Comparison of ENCODE assay signal across 8 mouse cellular contexts in genomic region chr9:119322289-119323259, GRCm38 (mm10). TPM values are rescaled to one million over a fixed set of nuclear protein-coding genes. Genes with fewer than 3 reads are reported as not detected.
DNase-seq lines count a peak whose midpoint lies in the region; ATAC-seq lines count a peak whose summit lies in the region.

TSS of gene Oxsr1 (minus strand) at chr9:119322427.

- H3K27me3 ChIP-seq in intestine, embryonic 14.5 days (replicated peaks; ENCODE audit: control insufficient read depth, insufficient read depth, low read length): no peaks in the 10 kb centered on the region

- peak; percentile 98 for ATAC-seq in intestine, embryonic 14.5 days (replicated peaks; ENCODE audit: low FRiP score, low TSS enrichment, low read depth)

- no peaks in the 10 kb centered on the region for H3K36me3 ChIP-seq in intestine, embryonic 14.5 days (ENCODE audit: control insufficient read depth, insufficient read depth, low read length)

- H3K27ac ChIP-seq in intestine, embryonic 14.5 days (ENCODE audit: low read depth): peak within 1 kb of the TSS; percentile 92

- H3K4me1 ChIP-seq in intestine, embryonic 14.5 days (replicated peaks; ENCODE audit: control insufficient read depth, insufficient read depth, low read length): peaks cover 10% of the 10 kb centered on the region

- H3K9me3 ChIP-seq in intestine, embryonic 14.5 days (ENCODE audit: control insufficient read depth, low read length): no peaks in the 10 kb centered on the region

- WGBS in intestine, embryonic 14.5 days: under 1% methylated on average over 76 of the region's 76 CpGs

- DNase-seq in adrenal gland, adult 18-20 months (ENCODE audit: low spot score in 2 of 2): peak; percentile 96 to 97
- peak; percentile 98 for DNase-seq in embryo, embryonic 11 days
- peak; percentile 99 for DNase-seq in gastrocnemius, postnatal 25 days
- DNase-seq in intestine, embryonic 14.5 days (ENCODE audit: low spot score): peak; percentile 99
- peak; percentile 99 for DNase-seq in left cerebral cortex, postnatal 14 days (ENCODE audit: low spot score in 2 of 2)
- DNase-seq in mesoderm, embryonic 11.5 days (ENCODE audit: low read depth, low spot score): peak; percentile 98
- peak; percentile 99 for DNase-seq in right cerebral cortex, postnatal 36 days (ENCODE audit: low spot score in 2 of 2)
- peak; percentile 99 for DNase-seq in yolk sac, embryonic 10.5 days (ENCODE audit: low spot score)

- intact Hi-C loops in left cerebral cortex, postnatal 14 days (cut with DNase I): loop anchor here (10.0 kb wide), 1 partner anchor 218 kb away; the partner anchor contains the start of gene Dlec1

- peak within 1 kb of the TSS; percentile 95 for H3K4me2 ChIP-seq in intestine, embryonic 14.5 days (ENCODE audit: low read length)

- peak within 1 kb of the TSS; percentile 76 for H3K9ac ChIP-seq in intestine, embryonic 14.5 days (ENCODE audit: low read length)

- peak within 1 kb of the TSS; percentile 86 for H3K4me3 ChIP-seq in intestine, embryonic 14.5 days (ENCODE audit: low read depth, low read length)

RNA-seq across cellular contexts. Expression of gene Oxsr1, which starts in this region (rescaled TPM):
- 10 to 100 TPM; 30.7 to 35.3 TPM for total RNA-seq in adrenal gland, adult 18-20 months (2021)
- total RNA-seq in gastrocnemius, postnatal 25 days (2021): 10 to 100 TPM; 42.5 to 43.1 TPM
- 16.2 and 17.6 TPM in 2 replicates for polyA plus RNA-seq in intestine, embryonic 14.5 days (2014; fragmentation: Nextera tagmentation; extraction: Ambion mirVana)
- total RNA-seq in left cerebral cortex, postnatal 14 days (2021): 10 to 100 TPM; 33.2 to 36.4 TPM

Comparison
In these comparisons a context has a peak if more than half of its experiments do, and no peak if none do; other contexts are left out.
1. Peak in every context shown above with its lines: DNase-seq, ATAC-seq, H3K4me3 ChIP-seq and H3K27ac ChIP-seq.